Mouse (Mus musculus) heart, adult 2 months (tissue): Measurements from ENCODE around the gene Olfr1026.

Source experiments
- CTCF ChIP-seq: fragments of 200-600 bp; IDR thresholded peaks from 2 replicates; pipeline ENCODE4 v1.8.1; 2022; ENCODE audit warnings: antibody characterized with exemption, mild to moderate bottlenecking, moderate library complexity
- EP300 ChIP-seq: fragments of 200-500 bp; IDR thresholded peaks from 2 replicates; pipeline ENCODE4 v1.6.1; 2011; ENCODE audit warnings: low read depth, low read length, control low read depth; ENCODE audit not compliant: insufficient read depth

- TF ChIP-seq CTCF (no peak), EP300 (no peak)
These were observed at the start of gene Olfr1026 for GRCm38 (mm10) chr2:85921258-85921657.
